Mouse (Mus musculus) hindbrain, embryonic 10.5 days (tissue): ENCODE measurements around the gene Lasp1. TPM values are rescaled to one million over a fixed set of nuclear protein-coding genes. Genes with fewer than 3 reads are reported as not detected.

Experiments
- DNase-seq: peaks from one replicate; pipeline ENCODE4 v3.0.0-alpha.2; 2017; ENCODE audit warnings: low spot score
- H3K27ac ChIP-seq: fragments of 300-500 bp; sonication (generic); 2 replicates; pipeline ENCODE4 v1.5.1; 2016; ENCODE audit warnings: mild to moderate bottlenecking, moderate library complexity
- H3K27me3 ChIP-seq: fragments of 300-500 bp; sonication (generic); 2 replicates; pipeline ENCODE4 v1.6.1; 2016; ENCODE audit warnings: mild to moderate bottlenecking; ENCODE audit not compliant: poor library complexity, insufficient read depth, severe bottlenecking
- H3K36me3 ChIP-seq: fragments of 300-500 bp; sonication (generic); 2 replicates; pipeline ENCODE4 v1.6.1; 2016; ENCODE audit warnings: mild to moderate bottlenecking, moderate library complexity
- H3K4me1 ChIP-seq: fragments of 300-500 bp; sonication (generic); replicated peaks from 2 replicates; pipeline ENCODE4 v1.6.1; 2016; ENCODE audit warnings: mild to moderate bottlenecking
- H3K4me3 ChIP-seq: fragments of 300-500 bp; sonication (generic); 2 replicates; pipeline ENCODE4 v1.5.1; 2016; ENCODE audit warnings: mild to moderate bottlenecking, moderate library complexity
- H3K9me3 ChIP-seq: fragments of 300-500 bp; sonication (generic); 2 replicates; pipeline ENCODE4 v1.6.1; 2016; ENCODE audit warnings: mild to moderate bottlenecking, moderate library complexity
- WGBS: fragments of 180-500 bp; shearing (Covaris S2); methylation state at CpG from one replicate; pipeline ENCODE4 v1.1.7; 2016; 5-methylcytosine and 5-hydroxymethylcytosine counted together
- polyA plus RNA-seq: library from polyadenylated mRNA; unstranded; fragments of >200 nt; fragmentation: Nextera tagmentation; extraction: Ambion mirVana; gene quantifications from 2 replicates; pipeline ENCODE4 v1.2.1, GENCODE M21; 2016

The Lasp1 gene
- polyA plus RNA-seq, 1 experiment from 2014 or later: 90.1 TPM

DNA sequence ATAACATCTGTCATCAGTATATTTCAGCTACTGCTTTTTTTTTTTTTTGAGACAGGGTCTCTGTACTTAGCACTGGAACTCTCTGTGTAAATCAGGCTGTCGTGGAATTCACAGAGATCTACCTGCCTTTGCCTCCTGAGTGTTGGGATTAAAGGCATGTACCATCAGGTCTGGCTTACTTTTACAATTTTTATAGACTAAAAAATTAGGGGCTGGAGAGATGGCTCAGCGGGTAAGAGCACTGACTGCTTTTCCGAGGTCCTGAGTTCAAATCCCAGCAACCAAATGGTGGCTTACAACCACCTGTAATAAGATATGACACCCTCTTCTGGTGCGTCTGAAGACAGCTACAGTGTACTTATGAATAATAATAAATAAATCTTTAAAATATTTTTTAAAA, 81.6 kb downstream of the Lasp1 start:
- Histone ChIP-seq H3K9me3 (no peaks in the 10 kb centered on the region), H3K27ac (no peak overlapping the region), H3K4me3 (no peak overlapping the region), H3K27me3 (no peaks in the 10 kb centered on the region), H3K4me1 (0 out of 2 replicates have a peak, but pooled peaks cover 7% of the 10 kb centered on the region), H3K36me3 (no peaks in the 10 kb centered on the region)
- no peak for DNase-seq
- 95% methylated on average over 4 of the region's 4 CpGs for WGBS

DNA sequence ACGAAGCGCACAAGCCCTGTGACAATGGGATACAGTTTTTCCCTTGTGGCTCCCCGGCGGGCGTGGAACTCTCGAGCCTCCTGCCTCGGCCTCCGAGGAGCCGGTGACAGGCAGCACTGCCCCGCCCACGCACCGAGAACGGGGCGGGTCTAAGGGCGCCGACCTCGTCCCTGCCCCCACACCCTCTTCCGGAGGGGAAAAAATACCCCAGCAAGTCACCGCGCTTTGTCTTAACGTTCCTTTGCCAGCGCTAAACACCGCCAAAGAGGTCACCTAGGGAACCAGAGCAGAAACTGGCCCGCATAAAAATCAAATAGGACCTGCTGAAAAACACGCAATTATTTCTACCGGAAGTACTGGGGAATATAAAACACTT, 84.7 kb downstream of the Lasp1 start:
- Histone ChIP-seq H3K27me3 (no peaks in the 10 kb centered on the region), H3K27ac (peak overlapping the region; percentile 90), H3K36me3 (no peaks in the 10 kb centered on the region), H3K4me3 (peak overlapping the region; percentile 64), H3K9me3 (no peaks in the 10 kb centered on the region), H3K4me1 (0 out of 2 replicates have a peak, but pooled peaks cover 7% of the 10 kb centered on the region)
- peak; percentile 73 for DNase-seq
- 5% methylated on average over 26 of the region's 26 CpGs for WGBS

DNA sequence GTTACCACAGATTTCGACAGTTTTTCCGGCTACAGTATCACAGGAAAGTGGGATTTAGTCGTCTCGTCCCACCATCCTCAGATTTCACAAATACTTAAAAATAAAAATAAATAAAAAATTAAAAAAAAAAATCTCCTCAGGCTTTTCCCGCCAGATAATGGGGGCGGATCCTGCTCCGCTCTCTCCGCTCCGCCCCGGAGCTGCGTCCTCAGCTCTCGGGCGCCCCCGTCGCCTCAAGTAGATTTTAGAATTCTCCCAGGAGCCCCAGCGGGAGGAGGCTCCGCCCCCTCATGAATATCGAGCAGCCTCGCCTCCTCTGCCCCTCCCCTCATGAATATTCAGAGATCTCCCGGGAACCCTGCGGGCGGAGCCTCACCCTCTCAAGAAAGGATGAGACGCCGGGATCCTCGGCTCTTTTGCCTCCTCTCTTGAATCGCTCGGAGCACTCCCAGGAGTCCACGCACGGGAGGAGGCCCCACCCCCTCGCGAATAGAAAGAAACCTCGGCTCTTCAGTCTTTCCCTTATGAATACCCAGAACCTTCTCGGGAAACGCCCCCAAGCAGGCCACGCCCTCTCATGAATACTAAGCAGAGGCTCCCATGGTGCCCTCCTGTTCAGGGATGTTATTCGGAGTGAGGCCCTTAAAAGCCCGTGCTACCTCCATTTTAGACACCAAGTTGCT, 85.3 kb downstream of the Lasp1 start, which contains the start of gene Fbxo47:
Fbxo47 (minus strand) TSS at position 237 of the 683 bp plus-strand sequence.
- peak; percentile 98 for DNase-seq
- H3K36me3 ChIP-seq: no peaks in the 10 kb centered on the region
- peak within 1 kb of the TSS; percentile 90 for H3K27ac ChIP-seq
- no peaks in the 10 kb centered on the region for H3K9me3 ChIP-seq
- H3K4me1 ChIP-seq: 0 out of 2 replicates have a peak, but pooled peaks cover 7% of the 10 kb centered on the region
- WGBS: under 1% methylated on average over 37 of the region's 37 CpGs
- H3K27me3 ChIP-seq: no peaks in the 10 kb centered on the region
- peak within 1 kb of the TSS; percentile 64 for H3K4me3 ChIP-seq

DNA sequence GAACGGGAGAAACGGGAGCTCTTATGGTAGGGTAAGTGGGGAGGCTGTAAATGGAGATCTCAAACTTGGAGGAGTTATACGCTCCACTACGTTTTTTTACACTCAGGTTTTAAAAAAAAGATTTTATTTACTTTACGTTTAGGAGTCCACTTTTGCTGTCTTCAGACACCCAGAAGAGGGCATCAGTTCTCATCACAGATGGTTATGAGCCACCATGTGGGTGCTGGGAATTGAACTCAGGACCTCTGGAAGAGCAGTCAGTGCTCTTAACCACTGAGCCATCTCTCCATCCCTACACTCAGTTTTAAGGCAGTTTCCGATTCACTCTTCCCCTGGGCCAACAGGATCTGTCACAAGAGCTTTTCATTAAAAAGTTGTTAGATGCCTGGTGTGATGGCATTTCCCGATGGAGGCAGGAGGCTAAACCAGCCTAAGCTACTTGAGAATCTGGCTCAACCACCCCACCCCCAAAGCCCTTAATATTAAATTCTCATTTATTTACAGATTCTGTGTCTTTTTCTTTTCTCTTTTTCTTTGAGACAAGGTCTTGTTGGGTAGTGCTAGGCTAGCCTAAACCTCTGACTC, 85.9 kb downstream of the Lasp1 start:
- WGBS: 30% methylated on average over 7 of the region's 7 CpGs
- no peaks in the 10 kb centered on the region for H3K36me3 ChIP-seq
- no peaks in the 10 kb centered on the region for H3K27me3 ChIP-seq
- H3K9me3 ChIP-seq: no peaks in the 10 kb centered on the region
- H3K27ac ChIP-seq: peak overlapping the region; percentile 90
- DNase-seq: no peak
- peak overlapping the region; percentile 64 for H3K4me3 ChIP-seq
- 0 out of 2 replicates have a peak, but pooled peaks cover 7% of the 10 kb centered on the region for H3K4me1 ChIP-seq

DNA sequence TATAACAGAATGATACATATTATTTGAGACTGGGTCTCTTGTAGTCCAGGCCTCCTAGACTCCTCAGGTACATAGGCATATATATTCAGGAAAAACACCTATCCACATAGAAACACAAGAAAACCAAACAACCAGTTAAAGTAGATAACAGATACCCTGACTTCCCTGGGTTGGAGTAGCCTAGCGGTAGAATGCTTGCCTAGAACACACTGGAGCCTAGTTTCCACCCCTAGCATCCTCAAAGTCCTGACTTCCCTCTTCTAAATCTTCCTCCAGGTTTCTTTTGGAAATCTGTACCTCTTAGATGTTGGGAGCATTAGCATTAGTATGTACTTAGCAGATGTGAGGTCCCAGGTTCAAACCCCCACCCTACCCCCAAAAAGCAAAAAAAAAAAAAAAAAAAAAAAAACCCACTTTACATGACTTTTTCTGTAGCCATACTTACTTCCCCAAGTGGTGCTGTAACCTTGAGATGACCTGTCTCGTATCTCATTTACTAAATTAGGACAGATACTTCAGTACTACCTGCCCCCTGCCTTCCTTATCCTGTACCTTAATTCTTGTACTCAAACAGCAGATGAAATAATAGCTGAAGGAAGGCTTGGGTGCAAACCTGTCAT, 86.6 kb downstream of the Lasp1 start:
- WGBS: 94% methylated on average over 2 of the region's 2 CpGs

More for the DNA sequence above, 86.6 kb downstream of the Lasp1 start:
- Histone ChIP-seq H3K27me3 (no peaks in the 10 kb centered on the region), H3K4me3 (peak overlapping the region; percentile 64; the same call in 1 of the 2 replicates), H3K4me1 (0 out of 2 replicates have a peak, but pooled peaks cover 7% of the 10 kb centered on the region), H3K36me3 (no peaks in the 10 kb centered on the region), H3K9me3 (no peaks in the 10 kb centered on the region), H3K27ac (no peak overlapping the region)
- no peak for DNase-seq

Other genes with a start within 250 kb of the Lasp1 start
- gene Srcin1, start 222.8 kb upstream of the Lasp1 start, polyA plus RNA-seq: 0.76 and 1.8 TPM in 2 replicates
- 13.4 and 14.3 TPM in 2 replicates for gene Epop, start 169.3 kb upstream of the Lasp1 start, polyA plus RNA-seq
- 2.1 and 2.2 TPM in 2 replicates for gene Mllt6, start 135.6 kb upstream of the Lasp1 start, polyA plus RNA-seq
- gene Cisd3, start 113.2 kb upstream of the Lasp1 start, polyA plus RNA-seq: 18.3 and 24.0 TPM in 2 replicates
- gene Pcgf2, start 98.5 kb upstream of the Lasp1 start, polyA plus RNA-seq: 15.6 and 17.0 TPM in 2 replicates
- gene Psmb3, start 95.6 kb upstream of the Lasp1 start, polyA plus RNA-seq: 642 and 643 TPM in 2 replicates
- gene Pip4k2b, start 54.3 kb upstream of the Lasp1 start, polyA plus RNA-seq: 1.8 and 2.0 TPM in 2 replicates
- gene Cwc25, start 32.4 kb upstream of the Lasp1 start, polyA plus RNA-seq: 19.4 and 20.6 TPM in 2 replicates
- gene 1700001P01Rik, start 23.1 kb upstream of the Lasp1 start, polyA plus RNA-seq: 0.37 and 0.80 TPM in 2 replicates
- 381 and 439 TPM in 2 replicates for gene Rpl23, start 16.6 kb upstream of the Lasp1 start, polyA plus RNA-seq
- 10.0 and 12.3 TPM in 2 replicates for gene B230217C12Rik, start 41.8 kb downstream of the Lasp1 start, polyA plus RNA-seq
- 0.73 and 1.0 TPM in 2 replicates for gene Fbxo47, start 85.2 kb downstream of the Lasp1 start, polyA plus RNA-seq
- 0.11 and 0.24 TPM in 2 replicates for gene Plxdc1, start 187.4 kb downstream of the Lasp1 start, polyA plus RNA-seq
- 13.3 and 16.2 TPM in 2 replicates for gene Arl5c, start 197.2 kb downstream of the Lasp1 start, polyA plus RNA-seq
- 7.6 and 22.9 TPM in 2 replicates for gene Cacnb1, start 224.0 kb downstream of the Lasp1 start, polyA plus RNA-seq
- gene Rpl19, start 227.7 kb downstream of the Lasp1 start, polyA plus RNA-seq: 1,011 and 1,145 TPM in 2 replicates